Mouse (Mus musculus): Measurements from ENCODE around the gene Klhl36.

Gene Klhl36

DNA sequence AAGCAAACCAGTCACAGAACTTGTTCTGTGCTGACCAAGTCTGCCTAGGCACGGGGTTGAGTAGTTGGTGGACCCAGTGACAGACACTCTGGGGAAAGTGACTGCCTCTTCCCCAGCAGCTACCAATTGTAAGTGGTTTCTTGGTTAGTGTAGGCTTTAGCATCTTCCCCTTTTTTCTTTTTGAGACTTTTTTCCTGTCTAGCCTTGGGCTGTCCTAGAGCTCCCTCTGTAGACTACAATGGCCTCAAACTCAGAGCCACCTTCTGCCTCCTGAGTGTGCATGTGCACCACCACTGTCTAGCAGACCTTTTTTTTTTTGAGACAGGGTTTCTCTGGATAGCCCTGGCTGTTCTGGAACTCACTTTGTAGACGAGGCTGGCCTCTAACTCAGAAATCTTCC is 64.4 kb downstream of the Klhl36 start:
- in situ Hi-C loops (cut with MboI, MseI), result no loop called here
